Comparison of ENCODE assay signal across 8 mouse cellular contexts in the genomic region with DNA sequence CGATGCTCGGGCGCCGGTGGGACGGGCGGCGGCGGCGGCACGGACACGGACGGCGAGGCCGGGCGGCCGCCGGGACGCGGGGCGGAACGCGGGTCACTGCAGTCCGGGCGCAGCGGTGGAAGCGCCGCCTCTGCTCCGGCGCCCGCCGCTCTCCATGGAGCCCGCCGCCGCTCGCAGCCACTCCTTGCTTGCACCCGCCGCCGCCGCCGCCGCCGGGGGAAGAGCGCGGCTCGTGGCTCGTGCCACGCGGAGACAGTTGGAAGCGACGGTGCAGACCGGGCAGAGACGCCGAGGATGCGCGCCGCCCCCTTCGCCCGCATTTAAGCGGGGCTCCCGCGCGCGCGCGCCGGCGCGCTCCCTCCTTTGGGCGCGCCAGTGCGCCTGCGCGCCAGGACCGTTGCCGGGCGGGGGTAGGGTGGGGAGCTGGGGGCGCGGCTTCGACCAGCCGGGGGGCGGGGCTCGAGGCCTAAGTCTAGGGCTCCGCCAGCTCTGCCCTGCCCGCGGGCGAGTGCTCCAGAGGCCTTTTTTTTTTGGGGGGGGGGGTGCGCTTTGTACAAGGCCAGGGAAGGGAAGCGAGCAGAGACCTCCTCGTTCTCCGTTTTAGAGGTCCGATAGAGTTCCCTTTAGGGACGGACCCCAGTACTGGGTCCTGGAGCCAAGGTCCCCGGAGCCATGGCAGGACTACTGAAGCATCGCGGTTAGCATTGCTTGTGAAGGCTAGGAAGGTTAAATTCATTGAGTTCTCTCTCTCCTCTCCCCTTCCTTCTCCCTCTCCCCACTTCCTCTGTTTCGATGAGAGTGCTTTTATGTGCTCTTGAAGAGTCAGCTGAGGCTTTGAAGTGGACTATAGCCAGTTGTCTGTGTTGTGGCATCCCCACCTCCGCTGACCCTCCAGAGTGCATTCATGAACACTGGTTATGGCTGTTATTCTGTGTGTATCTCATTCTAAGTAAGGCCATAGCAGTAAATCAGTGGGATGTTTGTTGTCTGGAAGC. TPM values are rescaled to one million over a fixed set of nuclear protein-coding genes. Genes with fewer than 3 reads are reported as not detected.
DNase-seq lines count a peak whose midpoint lies in the region; ATAC-seq and TF ChIP-seq lines count a peak whose summit lies in the region.

A gene (minus strand): TSS at position 296 of the 995 bp plus-strand sequence.

- H3K9ac ChIP-seq in heart, embryonic 11.5 days (ENCODE audit: low read depth, low read length) = peak within 1 kb of the TSS; percentile 85
- H3K9ac ChIP-seq in kidney, embryonic 16.5 days (replicated peaks; ENCODE audit: low read length) = peak within 1 kb of the TSS; percentile 92
- H3K9ac ChIP-seq in liver, embryonic 12.5 days = peak within 1 kb of the TSS; percentile 97
- peak within 1 kb of the TSS; percentile 98 for H3K9ac ChIP-seq in stomach, embryonic 16.5 days (ENCODE audit: low read length)

- H3K79me2 ChIP-seq in C2C12 (ENCODE audit: control insufficient read depth, insufficient read depth) = peaks cover 47% of the 10 kb centered on the region

- peaks cover 44% of the 10 kb centered on the region for H3K79me3 ChIP-seq in C2C12 (ENCODE audit: low read depth)

- peaks cover 18% of the 10 kb centered on the region for H3K36me3 ChIP-seq in C2C12 (ENCODE audit: control insufficient read depth, insufficient read depth)
- H3K36me3 ChIP-seq in heart, embryonic 11.5 days (ENCODE audit: control insufficient read depth, insufficient read depth, low read length) = no peaks in the 10 kb centered on the region
- H3K36me3 ChIP-seq in kidney, embryonic 16.5 days (ENCODE audit: insufficient read depth, low read length) = no peaks in the 10 kb centered on the region
- peaks cover 30% of the 10 kb centered on the region for H3K36me3 ChIP-seq in liver, embryonic 12.5 days
- H3K36me3 ChIP-seq in stomach, embryonic 16.5 days (ENCODE audit: control insufficient read depth, insufficient read depth, low read length) = no peaks in the 10 kb centered on the region

- H3K4me1 ChIP-seq in heart, embryonic 11.5 days (ENCODE audit: control insufficient read depth, insufficient read depth, low read length) = peaks cover 20% of the 10 kb centered on the region
- peaks cover 22% of the 10 kb centered on the region for H3K4me1 ChIP-seq in kidney, embryonic 16.5 days (ENCODE audit: insufficient read depth, low read length)
- peaks cover 77% of the 10 kb centered on the region for H3K4me1 ChIP-seq in liver, embryonic 12.5 days
- H3K4me1 ChIP-seq in stomach, embryonic 16.5 days (ENCODE audit: control insufficient read depth, insufficient read depth, low read length) = peaks cover 22% of the 10 kb centered on the region

- H3K4me2 ChIP-seq in heart, embryonic 11.5 days = peak within 1 kb of the TSS; percentile 85
- H3K4me2 ChIP-seq in kidney, embryonic 16.5 days (replicated peaks; ENCODE audit: low read depth, low read length) = peak within 1 kb of the TSS; percentile 86
- peak within 1 kb of the TSS; percentile 80 for H3K4me2 ChIP-seq in liver, embryonic 12.5 days
- H3K4me2 ChIP-seq in stomach, embryonic 16.5 days (ENCODE audit: low read depth, low read length) = peak within 1 kb of the TSS; percentile 72

- DNase-seq in brain, adult 2 months (ENCODE audit: low read depth, low spot score) = peak; percentile 94
- peak; percentile 87 for DNase-seq in neural tube, embryonic 10.5 days (ENCODE audit: extremely low spot score, low spot score)

- under 1% methylated on average over 72 of the region's 97 CpGs for WGBS in heart, embryonic 11.5 days (ENCODE audit: insufficient replicate concordance)
- 2% methylated on average over 83 of the region's 97 CpGs for WGBS in kidney, embryonic 16.5 days
- 2% methylated on average over 78 of the region's 97 CpGs for WGBS in liver, embryonic 12.5 days (ENCODE audit: insufficient replicate concordance)
- WGBS in stomach, embryonic 16.5 days = 1% methylated on average over 82 of the region's 97 CpGs

- no peaks in the 10 kb centered on the region for H3K9me3 ChIP-seq in heart, embryonic 11.5 days (replicated peaks; ENCODE audit: control insufficient read depth, low read length)
- H3K9me3 ChIP-seq in kidney, embryonic 16.5 days (ENCODE audit: low read length) = no peaks in the 10 kb centered on the region
- no peaks in the 10 kb centered on the region for H3K9me3 ChIP-seq in liver, embryonic 12.5 days (replicated peaks)
- H3K9me3 ChIP-seq in stomach, embryonic 16.5 days (replicated peaks; ENCODE audit: control insufficient read depth, low read length) = no peaks in the 10 kb centered on the region

- no peaks in the 10 kb centered on the region for H3K27me3 ChIP-seq in C2C12 (ENCODE audit: control insufficient read depth, insufficient read depth, insufficient read length)
- H3K27me3 ChIP-seq in heart, embryonic 11.5 days (ENCODE audit: control insufficient read depth, insufficient read depth, low read length) = no peaks in the 10 kb centered on the region
- H3K27me3 ChIP-seq in kidney, embryonic 16.5 days (ENCODE audit: insufficient read depth, low read length) = no peaks in the 10 kb centered on the region
- H3K27me3 ChIP-seq in liver, embryonic 12.5 days (replicated peaks) = no peaks in the 10 kb centered on the region
- no peaks in the 10 kb centered on the region for H3K27me3 ChIP-seq in stomach, embryonic 16.5 days (ENCODE audit: control insufficient read depth, insufficient read depth, low read length)

- H3K27ac ChIP-seq in heart, embryonic 11.5 days (ENCODE audit: low read depth, low read length) = peak within 1 kb of the TSS; percentile 86
- peak within 1 kb of the TSS; percentile 91 for H3K27ac ChIP-seq in kidney, embryonic 16.5 days (ENCODE audit: low read length)
- peak within 1 kb of the TSS; percentile 90 for H3K27ac ChIP-seq in liver, embryonic 12.5 days
- peak within 1 kb of the TSS; percentile 93 for H3K27ac ChIP-seq in stomach, embryonic 16.5 days (ENCODE audit: low read length)

- H3K4me3 ChIP-seq in C2C12 (ENCODE audit: insufficient read depth, poor library complexity, severe bottlenecking) = peak within 1 kb of the TSS; percentile 84
- peak within 1 kb of the TSS; percentile 94 for H3K4me3 ChIP-seq in heart, embryonic 11.5 days (ENCODE audit: low read depth, low read length)
- peak within 1 kb of the TSS; percentile 93 for H3K4me3 ChIP-seq in kidney, embryonic 16.5 days (ENCODE audit: low read length)
- H3K4me3 ChIP-seq in liver, embryonic 12.5 days = peak within 1 kb of the TSS; percentile 93
- H3K4me3 ChIP-seq in stomach, embryonic 16.5 days (replicated peaks; ENCODE audit: low read length) = peak within 1 kb of the TSS; percentile 96

- no peak for TF ChIP-seq CTCF in C2C12 (IDR thresholded peaks at IDR 0.05; ENCODE audit: control insufficient read depth, insufficient read depth, insufficient read length)

- peak within 1 kb of the TSS; percentile 95 for H3ac ChIP-seq in C2C12 (ENCODE audit: control insufficient read depth, insufficient read length, low read depth)

- peak; percentile 76 for ATAC-seq in erythroblast, adult 5-6 weeks (replicated peaks; ENCODE audit: low FRiP score, poor library complexity, severe bottlenecking)
- ATAC-seq in heart, embryonic 11.5 days (replicated peaks; ENCODE audit: insufficient number of reproducible peaks, low FRiP score, low TSS enrichment) = peak; percentile 93
- ATAC-seq in kidney, embryonic 16.5 days (ENCODE audit: low FRiP score, low TSS enrichment) = peak; percentile 91
- ATAC-seq in liver, embryonic 12.5 days = peak; percentile 91
- ATAC-seq in stomach, embryonic 16.5 days (ENCODE audit: insufficient read depth, low FRiP score) = peak; percentile 95

TF ChIP-seq in C2C12, 6 proteins besides CTCF, POLR2A, EP300 and RAD21:
- no peak for TF ChIP-seq FOSL1 (IDR thresholded peaks at IDR 0.05; ENCODE audit: insufficient read depth, low read length, poor library complexity, severe bottlenecking)
- peak; percentile 30 for TF ChIP-seq MAX (IDR thresholded peaks at IDR 0.05)
- no peak for TF ChIP-seq MYOD1 (IDR thresholded peaks at IDR 0.05; ENCODE audit: control insufficient read depth, insufficient read length, low read depth)
- TF ChIP-seq MYOG (IDR thresholded peaks at IDR 0.05; ENCODE audit: control insufficient read depth, extremely low read depth, insufficient read length) = no peak
- TF ChIP-seq CEBPB (IDR thresholded peaks at IDR 0.05; ENCODE audit: low read depth) = no peak

RNA-seq across cellular contexts. Expression of the gene that starts here (rescaled TPM):
- 41.2 TPM for polyA plus RNA-seq in C2C12 (2012; fragmentation: generic; extraction: Trizol)
- total RNA-seq in erythroblast, adult 5-6 weeks (2015; ENCODE audit: low replicate concordance) = 103 and 137 TPM in 2 replicates
- total RNA-seq in erythroblast, adult 5-6 weeks (2017; ENCODE audit: low replicate concordance) = 135 and 144 TPM in 2 replicates
- polyA plus RNA-seq in heart, embryonic 11.5 days (2014; fragmentation: Nextera tagmentation; extraction: Ambion mirVana) = 134 and 147 TPM in 2 replicates
- polyA plus RNA-seq in kidney, embryonic 16.5 days (2015; fragmentation: Nextera tagmentation; extraction: Ambion mirVana) = 119 and 132 TPM in 2 replicates
- 130 and 134 TPM in 2 replicates for polyA plus RNA-seq in liver, embryonic 12.5 days (2016; fragmentation: Nextera tagmentation; extraction: Ambion mirVana)
- polyA plus RNA-seq in stomach, embryonic 16.5 days (2015; fragmentation: Nextera tagmentation; extraction: Ambion mirVana) = 46.0 and 53.6 TPM in 2 replicates

Comparison
In these comparisons a context has a peak if more than half of its experiments do, and no peak if none do; other contexts are left out.
1. Peak in every context shown above with its lines: DNase-seq, ATAC-seq, H3K4me3 ChIP-seq and H3K27ac ChIP-seq.